Mouse (Mus musculus): ENCODE measurements around the gene Epb41l1.

DNA sequence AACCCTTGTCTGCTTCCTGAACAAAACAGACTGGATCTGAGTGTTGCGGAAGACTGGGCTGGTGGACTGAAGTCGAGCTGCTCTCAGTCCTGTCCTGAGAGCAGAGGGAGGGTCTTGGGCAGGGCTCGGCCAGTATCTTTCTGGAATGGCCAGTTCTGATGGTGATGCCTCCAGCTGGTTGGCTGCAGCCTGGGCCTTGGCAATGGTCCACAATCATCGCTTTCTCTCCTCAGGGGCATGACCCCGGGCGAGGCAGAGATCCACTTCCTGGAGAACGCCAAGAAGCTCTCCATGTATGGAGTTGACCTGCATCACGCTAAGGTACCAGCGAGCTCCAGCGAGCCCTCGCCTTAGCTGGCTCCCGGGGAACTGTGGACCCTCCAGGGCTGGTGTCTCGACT, 84.8 kb downstream of the Epb41l1 start:
- no peak for TF ChIP-seq CTCF (IDR thresholded peaks at IDR 0.05; ENCODE audit: extremely low read depth, insufficient read length, insufficient replicate concordance, low read depth, low read length)
- no peak for TF ChIP-seq POLR2A (IDR thresholded peaks at IDR 0.05; ENCODE audit: low read depth, low read length)

All from small intestine, adult 2 months (tissue).